Mouse (Mus musculus) limb, embryonic 11.5 days (tissue): ENCODE results near the gene Lrrc7. TPM values are rescaled to one million over a fixed set of nuclear protein-coding genes. Genes with fewer than 3 reads are reported as not detected.

Experiments used
- ATAC-seq: fragments of 200-750 bp; cut with Nextera tagmentation; 2 replicates; pipeline ENCODE4 v1.8.0; 2017; ENCODE audit warnings: low read depth; ENCODE audit not compliant: insufficient number of reproducible peaks, low FRiP score, low TSS enrichment
- DNase-seq: peaks from one replicate; pipeline ENCODE4 v3.0.0-alpha.2; 2015; ENCODE audit warnings: low spot score
- H3K27ac ChIP-seq: fragments of 300-500 bp; sonication (generic); replicated peaks from 2 replicates; pipeline ENCODE4 v1.5.1; 2014; ENCODE audit warnings: low read depth, mild to moderate bottlenecking, low read length
- H3K27me3 ChIP-seq: fragments of 300-500 bp; sonication (generic); 2 replicates; pipeline ENCODE4 v1.6.1; 2014; ENCODE audit warnings: mild to moderate bottlenecking, low read length, mixed read lengths; ENCODE audit not compliant: control insufficient read depth, insufficient read depth
- H3K36me3 ChIP-seq: fragments of 300-500 bp; sonication (generic); 2 replicates; pipeline ENCODE4 v1.6.1; 2014; ENCODE audit warnings: mild to moderate bottlenecking, low read length, moderate library complexity, mixed read lengths; ENCODE audit not compliant: control insufficient read depth, insufficient read depth
- H3K4me1 ChIP-seq: fragments of 300-500 bp; sonication (generic); 2 replicates; pipeline ENCODE4 v1.6.1; 2014; ENCODE audit warnings: low read length, mixed read lengths; ENCODE audit not compliant: control insufficient read depth, insufficient read depth
- H3K4me2 ChIP-seq: fragments of 300-500 bp; sonication (generic); 2 replicates; pipeline ENCODE4 v1.6.1; 2014; ENCODE audit warnings: low read depth, mild to moderate bottlenecking, moderate library complexity; ENCODE audit not compliant: severe bottlenecking
- H3K4me3 ChIP-seq: fragments of 300-500 bp; sonication (generic); 2 replicates; pipeline ENCODE4 v1.5.1; 2014; ENCODE audit warnings: low read depth, low read length
- H3K9ac ChIP-seq: fragments of 300-500 bp; sonication (generic); 2 replicates; pipeline ENCODE4 v1.6.1; 2014; ENCODE audit warnings: mild to moderate bottlenecking, low read length
- H3K9me3 ChIP-seq: fragments of 300-500 bp; sonication (generic); 2 replicates; pipeline ENCODE4 v1.6.1; 2016; ENCODE audit warnings: low read length; ENCODE audit not compliant: control insufficient read depth
- WGBS: fragments of 180-500 bp; shearing (Covaris S2); extraction: QIAGEN DNeasy Blood & Tissue Kit; methylation state at CpG from one replicate; pipeline ENCODE4 v1.1.7; 2014; 5-methylcytosine and 5-hydroxymethylcytosine counted together
- polyA plus RNA-seq: library from polyadenylated mRNA; unstranded; fragments of >200 nt; fragmentation: Nextera tagmentation; extraction: Ambion mirVana; gene quantifications from 2 replicates; pipeline ENCODE4 v1.2.1, GENCODE M21; 2014

Gene Lrrc7
- polyA plus RNA-seq, 1 experiment from 2014 or later: 0.27 TPM

DNA sequence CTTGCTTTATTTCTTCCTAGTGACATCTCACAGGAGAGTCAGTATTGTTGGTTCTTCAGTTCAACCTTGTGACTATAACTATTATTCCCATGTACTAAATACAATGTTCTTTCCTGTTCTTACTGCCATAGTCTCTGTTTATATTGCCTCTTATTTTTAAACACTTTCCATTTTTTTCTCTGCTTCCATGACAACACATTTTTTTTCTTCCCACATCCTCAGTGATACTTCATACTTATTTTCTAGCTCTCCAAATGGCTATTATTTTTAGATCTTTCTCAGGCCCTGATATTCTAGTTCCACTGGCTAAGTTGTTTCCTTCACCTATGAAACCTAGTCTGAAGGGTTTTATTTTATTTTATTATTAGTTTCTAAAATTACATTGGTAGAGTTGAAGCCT lies 221.2 kb downstream of the Lrrc7 start:
- Histone ChIP-seq H3K4me1 (no peaks in the 10 kb centered on the region), H3K9ac (no peak overlapping the region), H3K27ac (no peak overlapping the region), H3K4me3 (no peak overlapping the region), H3K36me3 (no peaks in the 10 kb centered on the region), H3K27me3 (no peaks in the 10 kb centered on the region), H3K4me2 (no peak overlapping the region), H3K9me3 (no peaks in the 10 kb centered on the region)
- no peak for DNase-seq
- no peak for ATAC-seq

DNA sequence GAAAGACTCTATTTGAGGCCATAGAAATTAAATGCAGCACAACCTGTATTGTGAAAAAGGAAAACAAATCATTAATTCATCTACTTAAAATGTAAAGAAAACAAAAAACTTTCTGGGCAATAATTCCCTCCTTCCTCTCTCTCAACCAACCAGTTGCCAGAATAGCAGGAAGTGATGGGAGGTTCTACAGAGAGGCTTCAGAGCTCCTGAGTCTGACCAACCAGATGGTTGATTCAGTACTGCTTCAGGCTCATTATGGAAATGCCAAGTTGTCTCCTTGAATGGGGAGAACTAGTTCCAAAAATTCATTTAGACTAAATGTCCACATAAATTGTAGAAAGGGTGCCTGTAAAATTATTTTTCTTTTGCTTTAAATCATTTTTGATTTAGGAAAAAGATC lies 231.9 kb downstream of the Lrrc7 start:
- Histone ChIP-seq H3K9me3 (no peaks in the 10 kb centered on the region), H3K4me1 (no peaks in the 10 kb centered on the region), H3K9ac (no peak overlapping the region), H3K27me3 (no peaks in the 10 kb centered on the region), H3K4me3 (no peak overlapping the region), H3K27ac (no peak overlapping the region), H3K36me3 (no peaks in the 10 kb centered on the region), H3K4me2 (no peak overlapping the region)
- DNase-seq: no peak
- no peak for ATAC-seq

DNA sequence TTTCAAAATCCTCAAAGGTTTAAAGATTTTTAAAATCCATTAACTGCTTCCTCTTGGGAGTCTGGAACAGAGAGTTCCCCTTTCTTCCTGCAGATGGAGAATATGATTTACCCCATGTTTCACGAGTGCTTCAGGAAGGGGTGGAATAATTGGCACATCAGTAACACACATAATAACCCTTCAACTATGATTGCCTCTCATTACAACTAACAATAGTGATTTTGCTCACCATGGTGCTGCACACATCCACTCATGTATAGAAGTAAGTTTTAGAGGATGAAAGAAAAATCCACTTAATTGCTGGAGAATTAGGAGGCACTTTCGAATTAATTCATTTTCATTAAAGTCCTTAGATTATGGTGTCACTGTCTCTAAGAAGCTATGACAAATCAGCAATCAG lies 251.6 kb downstream of the Lrrc7 start:
- ATAC-seq: no peak
- H3K4me1 ChIP-seq: no peaks in the 10 kb centered on the region
- no peak overlapping the region for H3K4me3 ChIP-seq
- H3K9me3 ChIP-seq: no peaks in the 10 kb centered on the region
- no peak overlapping the region for H3K9ac ChIP-seq
- DNase-seq: no peak
- H3K27ac ChIP-seq: no peak overlapping the region
- no peaks in the 10 kb centered on the region for H3K36me3 ChIP-seq
- H3K27me3 ChIP-seq: no peaks in the 10 kb centered on the region
- 65% methylated on average over 2 of the region's 2 CpGs for WGBS
- H3K4me2 ChIP-seq: no peak overlapping the region

DNA sequence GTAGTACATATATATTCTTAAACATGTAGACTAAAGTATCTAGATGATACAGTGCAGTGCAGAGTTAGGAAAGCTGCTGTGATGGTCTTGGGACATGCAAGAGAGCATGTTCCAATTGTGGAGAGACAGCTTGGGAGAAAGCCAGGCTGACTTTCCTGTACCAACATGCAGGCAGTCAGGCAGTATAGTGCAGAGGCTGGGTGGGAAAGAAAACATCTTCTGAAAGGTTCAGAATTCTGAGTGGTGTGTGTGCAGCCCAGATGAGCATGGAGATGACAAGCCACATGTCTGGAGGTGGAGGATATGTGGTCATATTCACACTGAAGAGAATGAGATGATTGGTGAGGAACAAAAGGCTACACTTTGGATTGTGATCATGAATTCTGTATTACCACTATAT lies 254.6 kb downstream of the Lrrc7 start:
- Histone ChIP-seq H3K4me2 (no peak overlapping the region), H3K36me3 (no peaks in the 10 kb centered on the region), H3K9me3 (no peaks in the 10 kb centered on the region), H3K9ac (no peak overlapping the region), H3K4me3 (no peak overlapping the region), H3K27ac (no peak overlapping the region), H3K27me3 (no peaks in the 10 kb centered on the region), H3K4me1 (no peaks in the 10 kb centered on the region)
- DNase-seq: no peak
- ATAC-seq: no peak

DNA sequence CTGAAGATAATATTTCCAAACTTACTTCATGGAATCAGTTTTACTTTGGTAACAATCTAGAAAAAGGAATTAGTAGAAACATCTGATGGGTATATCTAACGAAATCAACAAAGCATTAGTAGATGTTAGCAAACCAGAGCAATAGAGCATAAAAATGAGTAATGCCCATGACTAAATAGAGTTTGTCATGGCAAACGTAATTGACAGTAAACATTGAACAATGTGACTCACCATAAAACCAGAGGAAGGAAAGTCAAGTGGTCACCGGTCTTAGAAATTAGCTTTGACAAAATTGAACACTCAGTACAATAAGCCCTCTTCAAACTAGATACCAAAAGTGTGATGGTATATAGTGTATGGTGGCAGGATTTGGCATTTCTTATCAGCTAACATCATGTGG lies 263.3 kb downstream of the Lrrc7 start:
- H3K27me3 ChIP-seq: no peaks in the 10 kb centered on the region
- no peaks in the 10 kb centered on the region for H3K9me3 ChIP-seq
- no peak overlapping the region for H3K4me2 ChIP-seq
- ATAC-seq (no peak), DNase-seq (no peak)
- no peak overlapping the region for H3K9ac ChIP-seq
- no peak overlapping the region for H3K4me3 ChIP-seq
- no peaks in the 10 kb centered on the region for H3K36me3 ChIP-seq
- WGBS: 85% methylated on average over 3 of the region's 3 CpGs
- no peak overlapping the region for H3K27ac ChIP-seq
- no peaks in the 10 kb centered on the region for H3K4me1 ChIP-seq

DNA sequence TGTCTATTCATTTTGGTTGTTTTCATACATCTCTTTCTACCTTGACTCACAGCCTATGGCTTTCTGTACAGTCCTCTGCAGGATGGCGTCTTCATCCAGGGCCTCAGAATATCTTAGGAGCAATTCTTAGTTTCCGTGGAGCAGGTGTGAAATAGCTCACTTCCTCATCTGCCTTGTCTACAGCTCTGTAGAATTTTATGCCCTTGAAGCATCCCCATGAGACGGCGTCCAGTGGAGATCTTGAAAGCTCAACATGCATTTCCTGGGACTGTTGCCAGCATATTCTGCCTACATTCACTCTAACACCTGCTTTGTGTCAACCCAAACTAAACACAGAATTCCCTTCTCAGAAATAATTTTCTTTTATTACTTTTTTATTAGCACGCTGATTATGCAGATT lies 267.0 kb downstream of the Lrrc7 start:
- Histone ChIP-seq H3K9me3 (no peaks in the 10 kb centered on the region), H3K36me3 (no peaks in the 10 kb centered on the region), H3K9ac (no peak overlapping the region), H3K4me2 (no peak overlapping the region), H3K4me1 (no peaks in the 10 kb centered on the region), H3K4me3 (no peak overlapping the region), H3K27ac (no peak overlapping the region), H3K27me3 (no peaks in the 10 kb centered on the region)
- 84% methylated on average over 5 of the region's 5 CpGs for WGBS
- no peak for DNase-seq
- no peak for ATAC-seq

DNA sequence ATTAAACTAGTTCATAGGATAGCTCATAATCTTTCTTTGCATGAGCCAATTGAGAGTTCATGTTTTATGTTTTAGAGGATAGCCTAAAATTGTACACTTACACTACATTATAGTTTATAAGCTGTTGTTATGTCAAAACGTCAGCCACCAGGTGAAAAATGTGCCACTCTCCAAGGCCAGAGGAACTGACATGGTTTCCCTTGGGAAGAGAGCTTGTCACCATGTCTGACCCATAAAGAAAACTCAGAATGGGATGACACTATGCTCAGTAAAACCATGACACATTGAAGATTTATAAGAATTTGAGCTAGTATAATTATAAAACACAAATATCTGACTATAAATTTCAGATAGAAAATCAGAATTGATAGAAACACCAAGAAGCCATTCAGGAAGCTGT lies 277.6 kb downstream of the Lrrc7 start:
- no peak for ATAC-seq

DNA sequence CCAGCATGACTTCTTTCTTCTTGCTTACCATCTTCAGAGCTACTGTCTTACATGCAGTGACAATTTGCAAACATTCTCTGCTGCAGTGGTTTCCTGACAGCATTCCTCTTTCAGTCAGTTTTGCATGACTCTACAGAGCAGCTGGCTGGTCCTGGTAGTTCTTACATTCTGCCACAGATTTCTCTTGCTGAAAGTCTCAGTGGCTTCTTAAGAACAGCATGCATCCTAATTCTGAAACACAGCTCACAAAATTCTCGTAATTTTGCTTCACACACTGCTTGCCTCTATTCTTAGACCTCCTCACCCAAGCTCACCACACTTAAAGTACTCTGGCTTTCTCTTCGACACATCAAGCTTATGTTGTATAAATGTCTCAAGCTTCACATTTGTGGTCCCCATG lies 283.4 kb downstream of the Lrrc7 start:
- Histone ChIP-seq H3K9me3 (no peaks in the 10 kb centered on the region), H3K27me3 (no peaks in the 10 kb centered on the region), H3K36me3 (no peaks in the 10 kb centered on the region), H3K27ac (no peak overlapping the region), H3K4me1 (no peaks in the 10 kb centered on the region), H3K9ac (no peak overlapping the region), H3K4me3 (no peak overlapping the region), H3K4me2 (no peak overlapping the region)
- 82% methylated on average over 2 of the region's 2 CpGs for whole genome bisulfite sequencing
- DNase-seq (no peak), ATAC-seq (no peak)

More for the DNA sequence above, 277.6 kb downstream of the Lrrc7 start:
- Histone ChIP-seq H3K36me3 (no peaks in the 10 kb centered on the region), H3K9ac (no peak overlapping the region), H3K27me3 (no peaks in the 10 kb centered on the region), H3K4me3 (no peak overlapping the region), H3K27ac (no peak overlapping the region), H3K9me3 (no peaks in the 10 kb centered on the region), H3K4me1 (no peaks in the 10 kb centered on the region), H3K4me2 (no peak overlapping the region)
- DNase-seq: no peak
- 76% methylated on average over 1 of the region's 1 CpGs for WGBS

DNA sequence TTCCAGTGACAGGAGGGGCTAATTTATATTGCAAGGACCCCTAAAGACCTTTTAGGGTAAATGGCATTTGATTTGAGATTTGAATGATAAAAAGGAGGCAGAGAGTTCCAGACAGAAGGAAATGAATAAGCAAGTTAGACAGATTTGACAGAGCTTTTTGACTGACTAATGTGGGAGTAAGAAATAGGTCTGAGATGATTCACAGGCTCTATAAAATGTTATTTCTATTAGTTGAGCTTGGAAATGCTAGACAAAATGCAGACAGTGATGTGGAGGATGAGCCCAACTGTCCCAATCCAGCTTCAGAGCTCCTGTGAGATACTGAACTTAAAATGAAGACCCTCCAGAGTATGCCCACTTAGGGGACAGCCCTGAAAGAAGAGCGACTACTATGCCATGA lies 289.3 kb downstream of the Lrrc7 start:
- DNase-seq: no peak
- H3K4me2 ChIP-seq: no peak overlapping the region
- no peak overlapping the region for H3K4me3 ChIP-seq
- no peaks in the 10 kb centered on the region for H3K27me3 ChIP-seq
- 83% methylated on average over 1 of the region's 1 CpGs for WGBS
- no peak overlapping the region for H3K9ac ChIP-seq
- H3K4me1 ChIP-seq: no peaks in the 10 kb centered on the region
- no peaks in the 10 kb centered on the region for H3K9me3 ChIP-seq
- no peak overlapping the region for H3K27ac ChIP-seq
- H3K36me3 ChIP-seq: no peaks in the 10 kb centered on the region
- ATAC-seq: no peak
